Mouse (Mus musculus): ENCODE measurements around the gene Exo1.

Gene Exo1

DNA sequence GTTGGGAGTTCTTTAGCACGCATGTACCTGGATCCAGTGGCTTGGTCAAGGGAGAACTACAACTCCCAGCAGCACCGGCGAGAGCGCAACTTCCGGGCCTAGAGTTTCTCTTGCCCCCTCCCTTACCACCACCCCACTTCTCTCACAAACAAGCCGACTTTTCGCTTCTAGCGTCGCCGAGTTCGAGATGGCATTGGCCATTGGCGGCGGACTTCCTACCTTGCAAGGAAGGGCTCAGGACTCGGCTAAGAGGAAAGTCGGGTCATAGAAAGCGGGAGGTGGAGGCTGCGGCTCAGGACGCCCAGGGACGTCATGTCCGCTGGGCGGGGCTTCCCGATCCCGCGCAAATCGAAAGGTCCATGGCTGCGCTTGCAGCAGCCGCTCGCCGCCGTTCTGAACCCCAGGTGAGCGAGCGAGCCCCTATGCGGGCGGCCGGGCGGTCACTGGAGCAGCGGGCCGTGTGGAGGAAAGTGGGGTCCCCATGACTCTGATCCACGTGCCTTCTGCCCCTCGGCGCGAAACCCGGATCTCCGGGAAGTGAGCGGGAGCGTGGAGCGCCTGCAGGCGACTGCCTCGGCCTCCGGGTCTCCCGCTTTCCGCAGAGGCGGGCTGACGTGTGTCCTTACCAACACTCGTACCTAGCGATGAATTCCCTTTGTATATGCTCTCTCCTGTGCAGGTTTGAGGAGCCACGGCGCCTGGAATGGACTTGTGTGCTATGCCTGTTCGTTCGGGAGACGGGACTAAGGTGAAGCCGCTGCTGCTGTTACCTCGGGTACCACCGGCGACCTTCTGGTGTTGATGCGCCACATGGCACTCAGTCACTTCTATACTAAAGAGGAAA lies at the start of gene Exo1:
Gene Exo1 (plus strand): TSS at position 129 of the 844 bp plus-strand sequence.
- peak; percentile 76 to 79 for DNase-seq (ENCODE audit: low spot score in 2 of 2)

DNA sequence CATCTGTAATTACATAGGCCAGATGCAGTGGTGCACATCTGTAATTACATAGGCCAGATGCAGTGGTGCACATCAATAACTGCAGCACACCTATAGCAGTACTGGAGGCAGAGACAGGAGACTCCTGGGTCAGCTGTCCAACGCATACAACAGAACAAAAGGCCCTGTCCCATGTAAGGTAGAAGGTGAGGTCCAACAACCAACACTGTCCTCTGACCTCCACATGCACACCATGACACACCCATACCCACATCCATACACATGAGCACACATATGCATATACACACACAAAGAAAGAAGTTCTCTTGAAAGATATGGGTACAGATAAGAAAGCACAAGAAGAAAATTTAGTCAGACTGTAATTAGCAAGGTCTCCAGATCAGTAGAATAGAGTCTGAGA lies 24.9 kb upstream of the Exo1 start:
- DNase-seq (ENCODE audit: low spot score in 2 of 2), result no peak

DNA sequence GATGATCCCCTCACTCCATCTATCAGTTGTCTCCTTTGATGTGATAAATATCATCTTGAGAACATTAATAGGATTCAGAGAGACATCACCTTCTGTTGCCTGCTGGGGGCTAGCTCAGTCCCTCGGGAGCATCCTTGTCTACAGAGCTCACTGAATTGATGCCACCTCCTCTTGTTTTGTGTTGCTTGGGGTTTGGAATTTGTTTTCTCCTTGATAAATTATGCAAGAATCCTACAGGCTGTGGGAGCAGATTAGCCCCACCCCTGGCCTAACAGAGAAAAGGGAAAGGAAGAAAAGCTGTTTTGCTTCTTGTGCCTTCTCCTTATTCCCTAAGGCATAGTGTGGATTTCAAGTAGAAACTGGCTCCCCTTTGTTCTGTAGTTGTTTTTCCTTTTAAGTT lies 13.3 kb upstream of the Exo1 start:
- DNase-seq (ENCODE audit: low spot score in 2 of 2), result no peak

DNA sequence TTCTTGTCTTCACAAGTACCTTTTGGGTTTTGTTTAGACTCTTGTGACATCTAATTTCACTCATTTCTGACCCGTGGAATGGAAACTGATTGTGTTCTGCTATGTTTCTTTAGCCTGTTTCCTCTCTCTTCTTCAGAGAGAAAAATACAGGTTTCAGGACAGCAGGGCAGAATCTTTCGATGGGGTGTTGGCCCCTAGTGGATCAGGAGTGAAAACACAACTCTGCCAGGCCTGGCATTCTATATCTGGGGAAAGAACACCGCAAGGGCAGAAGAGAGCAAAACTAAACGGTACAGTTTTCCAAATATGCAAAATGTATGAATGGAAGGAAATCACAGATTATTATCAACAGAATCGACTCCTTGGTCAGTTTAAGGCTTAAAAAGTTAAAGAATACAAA lies 12.8 kb upstream of the Exo1 start:
- no peak for DNase-seq (ENCODE audit: low spot score in 2 of 2)

DNA sequence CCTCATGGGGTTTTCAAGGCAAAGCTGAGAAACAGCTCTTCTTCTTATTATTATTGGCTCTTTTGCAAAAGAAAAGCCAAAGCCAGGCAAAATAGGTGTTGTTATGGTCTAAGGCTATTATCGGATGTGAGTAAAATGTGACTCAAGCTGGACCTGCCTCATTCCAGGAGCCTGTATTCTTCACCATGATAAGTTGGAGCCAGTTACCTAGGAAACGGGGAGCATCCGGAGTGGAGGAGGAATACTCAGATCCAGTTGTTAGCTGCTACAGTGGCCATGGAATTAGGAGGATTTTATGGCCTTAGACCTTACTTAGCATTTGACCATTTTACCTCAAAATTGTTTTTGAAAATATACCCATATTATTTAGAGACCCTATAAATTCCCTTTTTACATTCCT lies 9.7 kb upstream of the Exo1 start:
- no peak for DNase-seq (ENCODE audit: low spot score in 2 of 2)

DNA sequence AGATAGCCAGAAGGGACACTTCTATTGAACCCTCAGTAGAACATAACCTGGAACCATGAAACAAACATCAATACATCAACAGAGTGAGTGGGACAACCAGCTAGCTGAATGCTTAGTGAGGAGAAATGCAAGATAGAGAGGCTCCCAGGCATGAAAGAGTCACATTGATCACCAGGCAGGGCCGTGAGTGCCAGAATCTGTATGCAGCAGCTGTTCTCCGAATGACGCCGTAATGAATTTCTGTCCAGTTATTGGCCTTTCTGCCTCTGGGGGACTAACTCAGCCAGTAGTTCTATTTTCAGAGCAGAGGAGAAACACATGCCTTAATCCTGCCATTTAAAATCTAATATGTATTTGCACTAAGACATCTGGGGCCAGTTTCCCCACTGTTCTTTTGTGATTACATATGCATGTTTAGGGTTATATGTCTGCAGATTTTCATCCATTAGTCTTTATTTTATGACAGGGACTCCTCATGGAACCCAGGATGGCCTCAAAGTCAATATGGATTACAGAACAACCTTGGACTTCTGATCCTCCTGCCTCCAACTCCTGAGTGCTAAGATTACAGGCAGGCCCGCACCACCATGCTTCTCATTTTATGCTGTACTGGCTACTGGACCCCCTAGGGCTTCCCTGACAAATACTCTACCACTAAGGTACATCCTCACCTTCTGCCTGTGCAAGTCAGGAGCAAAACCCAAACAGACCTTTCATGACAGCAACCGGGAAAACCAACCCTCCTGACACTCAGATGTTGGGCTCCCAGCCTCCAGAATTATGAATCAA lies 8.2 kb upstream of the Exo1 start:
- no peak for DNase-seq (ENCODE audit: low spot score in 2 of 2)

DNA sequence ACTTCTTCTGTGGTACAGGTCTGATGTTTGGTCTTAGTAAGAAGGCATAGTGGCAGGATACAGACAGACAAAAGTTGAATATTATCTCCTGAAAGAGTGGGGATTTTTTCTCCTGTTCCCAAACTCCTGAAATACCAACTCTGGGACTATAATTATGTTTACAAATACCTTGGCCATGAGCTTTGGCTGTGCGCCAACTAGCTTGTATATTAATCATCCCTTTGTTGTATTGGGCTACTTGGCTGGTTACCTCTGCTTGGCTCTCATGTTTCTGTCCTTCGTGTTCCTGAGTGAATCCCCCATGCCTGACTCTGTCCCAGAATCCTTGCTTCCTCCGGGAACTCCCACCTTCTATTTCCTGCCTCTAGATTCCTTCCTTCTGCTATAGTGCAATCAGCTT lies 3.0 kb downstream of the Exo1 start:
- DNase-seq (ENCODE audit: low spot score in 2 of 2), result no peak

DNA sequence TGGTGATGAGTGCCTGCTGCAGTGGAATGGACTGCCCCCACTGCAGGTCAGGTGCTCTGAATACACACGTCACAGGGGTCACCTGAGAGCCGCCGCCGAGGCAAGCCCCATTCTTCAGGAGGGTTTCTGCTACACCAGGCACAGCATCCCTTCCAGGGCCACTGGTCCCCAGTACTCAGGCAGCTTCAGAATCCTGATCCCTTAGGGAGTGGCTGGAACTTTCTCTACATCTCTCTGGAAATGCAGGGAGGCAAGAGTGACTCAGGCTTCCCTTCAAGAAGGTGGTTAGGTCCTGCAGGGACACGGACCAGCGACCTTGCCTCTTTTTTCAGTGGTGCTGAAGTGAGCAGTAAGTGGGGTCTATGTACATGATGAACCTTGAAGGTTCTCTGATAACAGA lies 12.9 kb downstream of the Exo1 start:
- DNase-seq (ENCODE audit: low spot score in 2 of 2), result no peak

DNA sequence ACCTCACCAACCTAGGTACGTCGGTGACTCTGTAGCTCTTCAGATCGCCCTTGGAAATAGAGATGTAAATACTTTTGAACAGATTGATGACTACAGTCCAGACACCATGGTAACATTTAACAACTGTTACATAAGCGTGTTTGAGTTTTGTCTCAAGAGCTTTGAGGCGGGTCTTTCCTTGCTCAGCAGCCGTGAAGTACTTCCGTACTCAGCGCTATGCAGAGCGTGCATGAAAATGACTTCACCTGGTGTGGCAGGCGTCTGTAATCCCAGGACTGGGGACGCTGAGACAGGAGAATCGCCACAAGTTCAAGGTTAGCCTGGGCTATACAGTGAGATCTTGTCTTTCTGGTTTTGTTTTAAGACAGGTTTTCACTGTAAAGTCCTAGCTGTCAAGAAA lies 13.3 kb downstream of the Exo1 start:
- DNase-seq (ENCODE audit: low spot score in 2 of 2), result no peak

DNA sequence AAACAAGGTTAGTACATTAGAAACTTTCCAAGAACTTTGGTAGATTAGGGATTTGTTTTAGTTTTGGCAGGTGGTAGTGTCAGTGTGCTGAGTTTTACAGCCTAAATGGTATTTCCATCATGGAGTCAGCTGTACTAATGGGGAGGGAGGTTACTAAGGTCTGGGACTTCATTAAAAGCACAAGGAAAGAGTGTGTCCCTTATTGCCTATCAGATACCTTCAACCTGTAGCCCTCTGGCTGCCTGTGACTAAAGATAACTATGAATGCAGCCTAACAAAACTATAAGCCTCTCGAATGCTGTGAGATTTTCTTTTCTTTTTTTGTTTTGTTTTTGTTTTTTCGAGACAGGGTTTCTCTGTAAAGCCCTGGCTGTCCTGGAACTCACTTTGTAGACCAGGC lies 30.8 kb downstream of the Exo1 start:
- no peak for DNase-seq (ENCODE audit: low spot score in 2 of 2)

DNA sequence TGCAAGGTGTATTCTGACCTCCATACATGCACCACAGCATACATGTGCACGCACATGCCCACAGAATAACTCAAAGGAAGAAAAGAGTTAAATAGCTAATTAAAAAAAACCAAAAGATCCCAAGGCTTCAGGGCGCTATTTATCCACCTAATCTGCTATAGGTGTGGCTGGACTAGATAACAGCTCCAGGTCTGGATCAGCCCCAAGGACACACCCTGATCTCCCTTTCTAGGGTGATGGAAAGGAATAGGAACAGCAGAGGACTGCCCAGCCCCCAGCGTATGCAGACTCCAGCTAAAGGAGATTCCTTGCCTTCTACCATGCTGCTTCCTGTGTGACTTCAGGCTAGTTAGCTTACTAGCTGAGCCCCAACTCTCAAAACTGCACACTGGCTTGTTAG lies 31.7 kb downstream of the Exo1 start:
- no peak for DNase-seq (ENCODE audit: low spot score in 2 of 2)

DNA sequence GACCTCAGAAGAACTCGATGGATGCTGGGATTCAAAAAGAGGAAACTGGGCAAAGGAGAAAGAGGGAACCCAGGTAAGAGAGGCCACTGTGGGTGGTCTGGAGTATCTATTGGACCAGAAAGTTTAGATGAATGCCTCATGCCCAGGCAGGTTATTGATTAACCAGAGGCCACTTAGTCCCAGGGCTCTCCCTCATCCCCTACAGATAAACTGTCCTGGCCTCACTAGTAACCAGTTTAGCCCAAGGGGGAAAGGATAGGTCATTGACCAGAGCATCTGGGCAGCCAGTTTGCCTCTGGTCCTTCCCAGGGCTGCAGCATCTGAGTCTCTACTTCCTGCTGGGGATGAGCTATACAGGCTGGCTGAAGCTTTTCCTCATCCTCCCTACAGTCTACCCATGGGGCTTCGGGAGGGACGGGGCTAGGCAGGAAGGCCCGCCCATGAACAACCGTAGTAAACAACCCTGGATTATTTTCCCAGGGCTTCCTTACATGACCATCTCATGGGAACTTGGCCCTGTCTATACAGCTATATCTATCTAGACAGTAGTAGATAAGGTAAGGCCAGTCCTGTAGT lies 33.4 kb downstream of the Exo1 start:
- DNase-seq (ENCODE audit: low spot score in 2 of 2), result no peak

DNA sequence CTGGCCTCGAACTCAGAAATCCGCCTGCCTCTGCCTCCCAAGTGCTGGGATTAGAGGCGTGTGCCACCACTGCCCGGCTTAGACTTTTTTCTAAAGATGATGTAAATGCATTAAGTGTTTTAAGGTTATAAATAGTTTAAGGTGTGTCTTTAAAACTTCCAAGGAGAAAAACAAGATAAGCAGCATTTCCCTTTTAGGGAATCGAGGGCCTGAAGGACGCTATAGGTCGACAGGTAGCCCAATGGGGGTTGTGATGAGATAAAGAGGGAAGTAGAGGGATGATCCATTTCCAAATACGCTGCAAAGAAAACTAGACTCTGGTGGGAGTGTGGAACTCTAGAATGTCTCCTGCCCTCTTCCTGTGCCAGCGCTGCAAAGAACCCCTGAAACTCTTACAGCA lies 39.6 kb downstream of the Exo1 start, which contains the start of gene Gm38100:
Gene Gm38100 (plus strand): TSS at position 301 of the 400 bp plus-strand sequence.
- DNase-seq (ENCODE audit: low spot score in 2 of 2), result no peak

DNA sequence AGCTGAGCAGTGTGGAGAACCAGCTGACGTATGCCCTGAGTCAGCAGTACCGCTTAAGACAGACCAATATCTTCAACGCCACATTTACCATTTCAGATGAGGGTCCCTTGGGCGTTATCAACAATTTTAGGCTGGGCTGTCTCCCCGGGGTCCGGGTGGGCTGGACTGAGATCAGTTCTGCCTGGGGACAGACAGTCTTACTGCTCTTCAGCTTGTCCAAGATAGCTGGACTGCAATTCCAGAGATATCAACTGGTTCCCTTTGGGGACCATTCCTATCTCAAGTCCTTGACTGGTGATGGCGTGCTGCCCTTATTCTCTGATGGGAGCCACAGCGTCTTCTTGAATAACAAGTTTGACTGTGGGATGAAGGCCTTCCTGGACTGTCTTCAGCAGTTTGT lies 40.7 kb downstream of the Exo1 start:
- no peak for DNase-seq (ENCODE audit: low spot score in 2 of 2)

DNA sequence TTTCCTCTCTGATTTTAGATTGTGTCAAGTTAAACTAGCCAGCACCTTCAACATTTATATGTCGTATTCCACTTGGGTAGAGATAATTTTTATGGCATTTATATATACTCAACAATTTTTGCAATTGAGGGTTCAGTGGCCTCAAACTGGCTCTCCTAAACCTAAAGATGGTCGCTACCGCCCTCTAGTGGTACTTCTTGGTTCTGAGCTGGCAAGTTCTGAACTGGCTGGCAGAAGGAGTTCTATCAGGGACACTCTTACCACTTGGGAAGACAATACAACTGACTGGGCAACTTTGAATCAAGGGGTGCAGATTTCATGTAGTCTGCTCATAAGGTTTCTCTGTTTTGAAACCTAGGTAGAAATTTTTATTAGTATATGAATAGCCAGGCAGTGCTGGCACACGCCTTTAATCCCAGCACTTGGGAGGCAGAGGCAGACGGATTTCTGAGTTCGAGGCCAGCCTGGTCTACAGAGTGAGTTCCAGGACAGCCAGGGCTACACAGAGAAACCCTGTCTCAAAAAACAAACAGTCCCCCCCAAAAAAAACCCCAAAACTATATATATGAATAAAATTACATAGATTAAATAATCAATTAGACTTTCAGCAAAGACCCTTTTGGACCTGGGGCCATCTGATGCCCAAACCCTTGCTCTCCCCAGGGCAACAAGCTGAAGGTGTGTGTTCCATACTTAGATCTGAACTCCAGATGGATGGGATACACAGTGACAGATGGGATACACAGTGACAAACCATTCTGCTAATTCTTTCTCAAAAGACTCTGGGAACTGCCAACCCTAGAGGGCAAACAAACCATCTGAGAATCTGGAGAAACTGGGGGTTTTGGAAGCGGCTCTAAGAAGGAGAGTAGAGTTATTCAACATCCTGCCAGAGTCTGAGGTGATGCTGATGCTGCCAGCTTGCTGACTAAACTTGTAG lies 43.7 kb downstream of the Exo1 start:
- peak; percentile 75 to 82 for DNase-seq (ENCODE audit: low spot score in 2 of 2)

DNA sequence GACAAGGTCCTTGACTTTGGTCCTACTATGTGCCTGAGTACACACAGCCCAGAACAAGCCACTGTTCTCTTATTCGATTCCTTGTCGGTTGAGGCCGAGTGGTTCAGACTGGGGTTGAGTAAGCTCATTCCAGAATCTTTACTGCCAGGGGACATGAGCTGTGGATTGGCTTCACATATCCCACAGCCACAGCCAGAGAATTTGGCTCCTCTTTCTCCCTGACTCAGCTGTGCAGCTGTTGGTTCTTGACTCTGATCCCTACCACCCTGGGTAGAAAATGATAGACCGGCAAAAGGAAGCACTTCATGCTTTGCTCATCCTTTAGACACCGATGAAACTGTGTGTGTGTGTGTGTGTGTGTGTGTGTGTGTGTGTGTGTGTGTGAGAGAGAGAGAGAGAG lies 51.0 kb downstream of the Exo1 start:
- no peak for DNase-seq (ENCODE audit: low spot score in 2 of 2)

DNA sequence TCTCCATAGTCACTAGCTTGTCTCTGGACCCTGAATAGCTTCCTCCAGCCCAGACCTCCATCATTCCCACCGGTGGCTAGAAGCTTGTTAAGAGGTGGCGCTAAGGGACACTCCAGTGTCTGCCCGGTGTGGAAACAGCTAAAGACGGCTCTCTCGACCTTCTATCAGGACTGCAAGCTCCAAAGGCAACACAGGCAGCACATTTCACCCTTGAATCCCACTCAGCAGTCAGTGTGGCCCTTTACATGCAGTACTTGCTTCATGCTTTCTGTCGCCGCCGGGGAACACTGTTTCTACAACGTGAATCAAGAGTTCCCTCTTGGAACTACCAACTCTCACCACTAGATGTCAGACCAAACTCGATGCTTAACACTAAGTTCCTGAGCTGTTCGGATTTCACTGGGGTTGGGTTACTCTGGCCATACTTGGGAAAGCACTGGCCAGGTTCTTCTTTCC lies 55.9 kb downstream of the Exo1 start:
- DNase-seq (ENCODE audit: low spot score in 2 of 2), result peak; percentile 18 to 59

DNA sequence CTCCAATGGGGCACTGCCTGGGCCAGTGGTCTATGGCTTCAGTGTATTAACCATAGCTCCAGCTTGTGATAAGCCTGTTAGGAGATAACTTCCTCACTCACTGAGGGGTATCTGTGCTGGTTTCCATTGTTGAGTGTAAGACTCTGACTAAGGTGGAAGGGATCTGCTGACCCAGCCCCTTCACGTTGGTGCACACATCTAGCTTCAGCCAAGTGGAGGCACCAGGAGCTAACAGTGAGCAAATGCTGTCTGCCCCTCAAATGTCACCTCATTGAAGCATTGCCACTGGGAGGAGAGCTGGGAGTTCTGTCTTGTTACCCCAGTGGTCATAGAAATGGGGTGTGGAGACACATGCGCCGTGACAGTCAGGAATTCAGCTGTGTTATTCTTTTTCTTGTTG lies 58.4 kb downstream of the Exo1 start:
- no peak for DNase-seq (ENCODE audit: low spot score in 2 of 2)

DNA sequence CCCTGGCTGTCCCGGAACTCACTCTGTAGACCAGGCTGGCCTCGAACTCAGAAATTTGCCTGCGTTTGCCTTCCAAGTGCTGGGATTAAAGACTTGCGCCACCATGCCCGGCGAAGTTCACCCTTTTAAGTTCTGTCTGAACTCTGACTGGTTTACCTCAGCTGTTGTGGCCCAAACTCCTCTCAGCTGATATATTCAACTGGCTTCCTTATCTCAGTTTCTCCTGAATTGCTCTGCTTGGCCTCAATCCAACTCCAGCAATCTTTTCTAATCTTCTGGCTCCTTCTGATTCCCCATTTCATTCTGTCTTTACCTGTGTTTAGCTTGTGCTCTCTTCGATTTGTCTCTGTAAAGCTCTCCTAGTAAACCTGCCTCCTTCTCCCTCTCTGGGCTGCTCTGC lies 62.8 kb downstream of the Exo1 start:
- no peak for DNase-seq (ENCODE audit: low spot score in 2 of 2)

DNA sequence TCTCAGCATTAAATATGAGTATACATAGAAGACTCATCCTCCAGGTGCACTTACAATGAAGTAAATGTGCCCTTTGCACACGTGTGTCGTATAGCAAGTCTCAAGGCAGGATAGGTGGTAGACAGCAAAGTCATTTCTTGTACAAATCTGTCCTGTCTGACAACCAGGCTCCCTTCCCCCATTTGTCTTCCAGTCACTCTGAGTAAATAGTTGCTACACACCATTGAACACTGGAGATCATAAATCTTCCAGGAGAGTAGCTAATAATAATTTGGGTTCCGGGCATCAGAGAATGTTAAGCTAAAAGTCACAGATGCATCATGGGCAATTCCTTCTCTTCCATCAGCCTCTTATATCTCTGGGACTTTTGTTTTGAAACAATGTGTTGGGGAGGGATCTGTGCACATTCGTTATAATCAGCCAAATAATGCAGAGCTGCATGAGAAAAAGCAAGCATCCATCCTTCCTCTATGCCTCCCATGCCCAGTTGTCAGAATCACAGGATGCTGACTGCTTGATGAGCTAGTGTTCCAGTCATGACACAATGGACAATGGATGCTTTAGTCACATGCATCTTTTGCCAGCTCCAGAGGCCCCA lies 66.4 kb downstream of the Exo1 start:
- DNase-seq (ENCODE audit: low spot score in 2 of 2), result no peak

DNA sequence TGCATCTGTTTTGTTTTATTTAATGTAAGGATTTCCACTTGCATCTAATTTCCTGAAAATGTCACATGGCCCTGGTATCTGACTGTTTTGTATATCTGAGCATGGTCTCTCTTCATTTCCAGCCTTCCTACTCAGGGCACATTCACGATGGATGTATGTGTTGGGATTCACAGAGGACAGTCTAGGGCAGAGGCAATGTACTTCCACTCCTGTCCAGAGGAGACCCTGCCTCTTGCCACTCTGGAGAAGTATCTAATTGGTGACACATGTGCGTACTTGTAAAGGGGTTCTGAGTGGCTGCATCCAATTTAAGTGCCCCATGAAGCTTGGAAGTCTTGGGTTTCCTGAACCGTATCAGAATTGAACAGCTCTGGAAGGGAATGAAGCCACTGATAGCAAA lies 70.0 kb downstream of the Exo1 start:
- no peak for DNase-seq (ENCODE audit: low spot score in 2 of 2)

All from frontal cortex, postnatal 25 days (tissue).